Mouse (Mus musculus) skeletal muscle tissue, adult 2 months (tissue): ENCODE measurements at regions not wholly inside any gene's neighbourhood (a gene's known extent, or its start where the extent isn't known, plus 50 kb on each side); places are given as distances from the start of the nearest gene placed in this dataset.
"Not testable (repeated sequence)": the region's sequence is repeated elsewhere in the genome, so short reads cannot be mapped to it uniquely, and the experiment has no call there.

Experiments
- DNase-seq: peaks from one replicate; pipeline ENCODE4 v3.0.0-alpha.2; 2012; ENCODE audit warnings: low read depth, low spot score

GRCm38 (mm10) chr3:147852830-147853229 is 1000.7 kb downstream of the Ttll7 start:
- no peak for DNase-seq

GRCm38 (mm10) chr3:147841357-147841756 is 989.2 kb downstream of the Ttll7 start:
- DNase-seq, result no peak

- DNase-seq, result no peak
Observed at GRCm38 (mm10) chr3:147838816-147839215, 986.6 kb downstream of the Ttll7 start.

- no peak for DNase-seq
Observed at GRCm38 (mm10) chr3:147835716-147836115, 983.5 kb downstream of the Ttll7 start.

GRCm38 (mm10) chr3:147825337-147825736 is 973.2 kb downstream of the Ttll7 start:
- DNase-seq, result no peak

- no peak for DNase-seq
Observed at GRCm38 (mm10) chr3:147824451-147824850, 972.3 kb downstream of the Ttll7 start.

GRCm38 (mm10) chr3:147814080-147814650 is 962.0 kb downstream of the Ttll7 start:
- DNase-seq, result no peak

- no peak for DNase-seq
Observed at GRCm38 (mm10) chr3:147802546-147802945, 950.4 kb downstream of the Ttll7 start.

GRCm38 (mm10) chr3:147796524-147796923 is 944.4 kb downstream of the Ttll7 start:
- no peak for DNase-seq

- no peak for DNase-seq
Observed at GRCm38 (mm10) chr3:147795116-147795515, 942.9 kb downstream of the Ttll7 start.

- DNase-seq, result no peak
Observed at GRCm38 (mm10) chr3:147786555-147786954, 934.4 kb downstream of the Ttll7 start.

GRCm38 (mm10) chr3:147750842-147751191 is 898.6 kb downstream of the Ttll7 start:
- DNase-seq, result no peak

GRCm38 (mm10) chr3:147749939-147750841 is 898.0 kb downstream of the Ttll7 start:
- DNase-seq, result no peak

GRCm38 (mm10) chr3:147749442-147749841 is 897.3 kb downstream of the Ttll7 start:
- DNase-seq, result no peak

- no peak for DNase-seq
Observed at GRCm38 (mm10) chr3:147736673-147737439, 884.7 kb downstream of the Ttll7 start.

GRCm38 (mm10) chr3:147716391-147716790 is 864.2 kb downstream of the Ttll7 start:
- DNase-seq, result no peak

- no peak for DNase-seq
Observed at GRCm38 (mm10) chr3:147707401-147707801, 855.2 kb downstream of the Ttll7 start.

- DNase-seq, result no peak
Observed at GRCm38 (mm10) chr3:147683730-147684129, 831.6 kb downstream of the Ttll7 start.

- no peak for DNase-seq
Observed at GRCm38 (mm10) chr3:147680299-147680698, 828.1 kb downstream of the Ttll7 start.

GRCm38 (mm10) chr3:147662572-147662971 is 810.4 kb downstream of the Ttll7 start:
- no peak for DNase-seq

GRCm38 (mm10) chr3:147652849-147653248 is 800.7 kb downstream of the Ttll7 start:
- DNase-seq, result no peak

GRCm38 (mm10) chr3:147635486-147635885 is 783.3 kb downstream of the Ttll7 start:
- not testable (repeated sequence) for DNase-seq
